31 mouse cellular contexts compared by ENCODE assay signal in the genomic region with DNA sequence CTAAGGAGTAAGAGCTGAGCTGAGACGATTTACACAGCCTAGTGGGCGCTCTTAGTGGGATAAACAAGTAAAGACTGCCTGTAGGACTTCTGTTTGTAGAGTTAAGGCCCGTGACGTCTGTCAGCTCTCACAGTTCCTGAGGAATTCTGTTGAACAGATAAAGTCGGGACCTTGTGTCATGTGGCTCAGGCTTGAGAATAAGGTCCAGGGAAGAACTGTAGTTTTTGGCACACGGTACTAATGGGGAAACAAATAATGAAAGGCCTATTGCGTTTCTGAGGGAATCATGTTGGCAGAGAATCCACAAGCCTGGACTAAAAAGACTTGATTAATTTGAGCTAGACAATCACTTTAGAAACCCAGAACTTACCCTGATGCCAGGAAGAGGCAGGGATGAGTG.
DNase-seq lines count a peak whose midpoint lies in the region; ATAC-seq and TF ChIP-seq lines count a peak whose summit lies in the region.
"Had no signal": no experiment of that assay in that cellular context is flagged by ENCODE, and none has a peak within 500 bp of the region (broad histone marks: within the 10 kb centered on the region; RNA-seq: fewer than 3 reads in every experiment).

No protein-coding gene starts in this region.

- no peak for TF ChIP-seq EP300 in heart, adult 2 months (IDR thresholded peaks at IDR 0.05; ENCODE audit: insufficient read depth, low read depth, low read length)
- no peak for TF ChIP-seq EP300 in lung, postnatal 0 days (IDR thresholded peaks at IDR 0.05)

- no peaks in the 10 kb centered on the region for H3K9me3 ChIP-seq in heart, embryonic 13.5 days
- no peaks in the 10 kb centered on the region for H3K9me3 ChIP-seq in hindbrain, embryonic 16.5 days (ENCODE audit: control insufficient read depth, low read length)
- H3K9me3 ChIP-seq in hindbrain, embryonic 11.5 days (ENCODE audit: control insufficient read depth, low read length): no peaks in the 10 kb centered on the region
- H3K9me3 ChIP-seq in lung, postnatal 0 days (ENCODE audit: low read length): no peaks in the 10 kb centered on the region
- H3K9me3 ChIP-seq: hindbrain, embryonic 15.5 days; intestine, embryonic 15.5 days; lung, embryonic 15.5 days; megakaryocyte, embryonic 14.5 days; midbrain, embryonic 12.5 days; neural tube, embryonic 15.5 days had no signal

- TF ChIP-seq POLR2A in heart, adult 2 months (IDR thresholded peaks at IDR 0.05; ENCODE audit: insufficient read depth, low read depth, low read length): no peak
- TF ChIP-seq POLR2A in brain, embryonic 14.5 days (IDR thresholded peaks at IDR 0.05; ENCODE audit: borderline replicate concordance, extremely low read depth, insufficient read depth, insufficient read length, poor library complexity, severe bottlenecking): no peak

- WGBS in heart, embryonic 13.5 days: 45% methylated on average over 7 of the region's 7 CpGs
- WGBS in heart, adult 2 months: 55% methylated on average over 7 of the region's 7 CpGs
- 53% methylated on average over 7 of the region's 7 CpGs for WGBS in hindbrain, embryonic 16.5 days
- WGBS in hindbrain, embryonic 11.5 days: 86% methylated on average over 7 of the region's 7 CpGs
- WGBS in lung, postnatal 0 days: 52% methylated on average over 7 of the region's 7 CpGs

- H3K79me2 ChIP-seq in heart, adult 2 months (replicated peaks; ENCODE audit: control insufficient read depth, insufficient read depth, low read length): no peaks in the 10 kb centered on the region

- no peak for TF ChIP-seq CTCF in heart, adult 2 months (IDR thresholded peaks at IDR 0.05)
- TF ChIP-seq CTCF in lung, postnatal 0 days (IDR thresholded peaks at IDR 0.05): no peak
- TF ChIP-seq CTCF in brain, embryonic 14.5 days (IDR thresholded peaks at IDR 0.05; ENCODE audit: borderline replicate concordance, extremely low read depth, insufficient read depth, insufficient read length): no peak

- no peak for DNase-seq in heart, adult 2 months
- no peak for DNase-seq in hindbrain, embryonic 11.5 days (ENCODE audit: low spot score)
- peak; percentile 15 for DNase-seq in lung, postnatal 0 days (ENCODE audit: low spot score)
- no peak for DNase-seq in lung, postnatal 4 days
- peak; percentile 65 for DNase-seq in brain, embryonic 14.5 days (ENCODE audit: low read depth)
- DNase-seq: adrenal gland, adult 2 months; adrenal gland, postnatal 36 days; cerebellum, adult 2 months; cerebellum, postnatal 14 days; gastrocnemius, postnatal 10 days; heart, postnatal 4 days; kidney, adult 2 months; kidney, postnatal 36 days; layer of hippocampus, postnatal 36 days; left cerebral cortex, postnatal 4 days; lung, postnatal 36 days; retina, postnatal 1 day; right cerebral cortex, postnatal 14 days; thymus, postnatal 14 days had no signal

- H3K4me1 ChIP-seq in heart, embryonic 13.5 days: peaks cover 19% of the 10 kb centered on the region
- no peaks in the 10 kb centered on the region for H3K4me1 ChIP-seq in heart, adult 2 months (ENCODE audit: control insufficient read depth, insufficient read depth, low read length)
- no peaks in the 10 kb centered on the region for H3K4me1 ChIP-seq in hindbrain, embryonic 16.5 days (ENCODE audit: control insufficient read depth, insufficient read depth, low read depth, low read length)
- no peaks in the 10 kb centered on the region for H3K4me1 ChIP-seq in hindbrain, embryonic 11.5 days (replicated peaks; ENCODE audit: control insufficient read depth, insufficient read depth, low read length)
- no peaks in the 10 kb centered on the region for H3K4me1 ChIP-seq in lung, postnatal 0 days (ENCODE audit: insufficient read depth, low read depth, low read length)
- H3K4me1 ChIP-seq: hindbrain, embryonic 15.5 days; intestine, embryonic 15.5 days; lung, embryonic 15.5 days; midbrain, embryonic 12.5 days had no signal

- intact Hi-C loops in heart, adult 2 months (cut with DNase I): no loop called here

- no peak overlapping the region for H3K4me3 ChIP-seq in heart, embryonic 13.5 days
- H3K4me3 ChIP-seq in heart, adult 2 months: no peak overlapping the region
- no peak overlapping the region for H3K4me3 ChIP-seq in hindbrain, embryonic 16.5 days (ENCODE audit: low read length)
- H3K4me3 ChIP-seq in hindbrain, embryonic 11.5 days (ENCODE audit: low read depth, low read length): no peak overlapping the region
- no peak overlapping the region for H3K4me3 ChIP-seq in lung, postnatal 0 days (ENCODE audit: low read depth, low read length)
- H3K4me3 ChIP-seq: erythroblast, embryonic 14.5 days; hindbrain, embryonic 15.5 days; intestine, embryonic 15.5 days; lung, embryonic 15.5 days; megakaryocyte, embryonic 14.5 days; midbrain, embryonic 12.5 days; neural tube, embryonic 15.5 days had no signal

- H3K36me3 ChIP-seq in heart, embryonic 13.5 days: no peaks in the 10 kb centered on the region
- no peaks in the 10 kb centered on the region for H3K36me3 ChIP-seq in heart, adult 2 months (ENCODE audit: control insufficient read depth, insufficient read depth, low read length)
- H3K36me3 ChIP-seq in hindbrain, embryonic 16.5 days (ENCODE audit: control insufficient read depth, insufficient read depth, low read length): no peaks in the 10 kb centered on the region
- H3K36me3 ChIP-seq in hindbrain, embryonic 11.5 days (ENCODE audit: control insufficient read depth, insufficient read depth, low read length): no peaks in the 10 kb centered on the region
- H3K36me3 ChIP-seq in lung, postnatal 0 days (ENCODE audit: insufficient read depth, low read length): no peaks in the 10 kb centered on the region
- H3K36me3 ChIP-seq: hindbrain, embryonic 15.5 days; intestine, embryonic 15.5 days; lung, embryonic 15.5 days; midbrain, embryonic 12.5 days had no signal

- H3K27me3 ChIP-seq in heart, embryonic 13.5 days (replicated peaks): no peaks in the 10 kb centered on the region
- H3K27me3 ChIP-seq in heart, adult 2 months (ENCODE audit: control insufficient read depth, insufficient read depth, low read length): no peaks in the 10 kb centered on the region
- H3K27me3 ChIP-seq in hindbrain, embryonic 16.5 days (replicated peaks; ENCODE audit: control insufficient read depth, insufficient read depth, low read length): no peaks in the 10 kb centered on the region
- no peaks in the 10 kb centered on the region for H3K27me3 ChIP-seq in hindbrain, embryonic 11.5 days (ENCODE audit: control insufficient read depth, insufficient read depth, low read length)
- H3K27me3 ChIP-seq in lung, postnatal 0 days (replicated peaks; ENCODE audit: insufficient read depth, low read length): no peaks in the 10 kb centered on the region
- H3K27me3 ChIP-seq: hindbrain, embryonic 15.5 days; intestine, embryonic 15.5 days; lung, embryonic 15.5 days; megakaryocyte, embryonic 14.5 days; midbrain, embryonic 12.5 days; neural tube, embryonic 15.5 days had no signal

- no peak for ATAC-seq in heart, embryonic 13.5 days (ENCODE audit: extremely low read depth, insufficient number of reproducible peaks, low FRiP score, low TSS enrichment)
- ATAC-seq in hindbrain, embryonic 16.5 days: peak; percentile 61; the same call in 1 of the 2 replicates
- ATAC-seq in hindbrain, embryonic 11.5 days (ENCODE audit: low FRiP score): no peak
- no peak for ATAC-seq in lung, postnatal 0 days
- ATAC-seq: activated CD4-positive, CD25-positive, alpha-beta regulatory T cell, adult 4 months; CD4-positive, CD25-positive, alpha-beta regulatory T cell, adult 4 months; intestine, embryonic 15.5 days had no signal

- no peak overlapping the region for H3K9ac ChIP-seq in heart, embryonic 13.5 days
- no peak overlapping the region for H3K9ac ChIP-seq in heart, adult 2 months (ENCODE audit: low read depth, low read length)
- no peak overlapping the region for H3K9ac ChIP-seq in hindbrain, embryonic 16.5 days (ENCODE audit: low read depth, low read length)
- H3K9ac ChIP-seq in hindbrain, embryonic 11.5 days (ENCODE audit: low read depth, low read length): no peak overlapping the region
- no peak overlapping the region for H3K9ac ChIP-seq in lung, postnatal 0 days (replicated peaks; ENCODE audit: low read depth)
- H3K9ac ChIP-seq: hindbrain, embryonic 15.5 days; intestine, embryonic 15.5 days; liver, embryonic 14.5 days; lung, embryonic 15.5 days; midbrain, embryonic 12.5 days; neural tube, embryonic 15.5 days had no signal

- H3K4me2 ChIP-seq in heart, embryonic 13.5 days: no peak overlapping the region
- H3K4me2 ChIP-seq in hindbrain, embryonic 16.5 days (ENCODE audit: low read length): no peak overlapping the region
- no peak overlapping the region for H3K4me2 ChIP-seq in hindbrain, embryonic 11.5 days (replicated peaks; ENCODE audit: low read depth, low read length)
- no peak overlapping the region for H3K4me2 ChIP-seq in lung, postnatal 0 days (replicated peaks; ENCODE audit: low read depth, low read length)
- H3K4me2 ChIP-seq: hindbrain, embryonic 15.5 days; intestine, embryonic 15.5 days; lung, embryonic 15.5 days; midbrain, embryonic 12.5 days; neural tube, embryonic 15.5 days had no signal

- peak overlapping the region; percentile 53; the same call in 1 of the 2 replicates for H3K27ac ChIP-seq in heart, embryonic 13.5 days (replicated peaks)
- no peak overlapping the region for H3K27ac ChIP-seq in heart, adult 2 months
- H3K27ac ChIP-seq in hindbrain, embryonic 16.5 days (ENCODE audit: low read depth, low read length): no peak overlapping the region
- H3K27ac ChIP-seq in hindbrain, embryonic 11.5 days (ENCODE audit: low read depth, low read length): no peak overlapping the region
- no peak overlapping the region for H3K27ac ChIP-seq in lung, postnatal 0 days (ENCODE audit: low read length)
- H3K27ac ChIP-seq: hindbrain, embryonic 15.5 days; intestine, embryonic 15.5 days; liver, embryonic 14.5 days; lung, embryonic 15.5 days; midbrain, embryonic 12.5 days; neural tube, embryonic 15.5 days had no signal

Comparison
In these comparisons a context has a peak if more than half of its experiments do, and no peak if none do; other contexts are left out.
1. DNase-seq: peak in lung, postnatal 0 days (single experiment) and brain, embryonic 14.5 days (single experiment); none in heart, adult 2 months (0 of 2), hindbrain, embryonic 11.5 days (single experiment) and lung, postnatal 4 days (0 of 2).